8 mouse cellular contexts compared by ENCODE assay signal in genomic region chr11:3773782-3774462, GRCm38 (mm10).
DNase-seq lines count a peak whose midpoint lies in the region; ATAC-seq lines count a peak whose summit lies in the region.

No protein-coding gene starts in this region.

- H3K9ac ChIP-seq in kidney, embryonic 16.5 days (replicated peaks; ENCODE audit: low read length), result no peak overlapping the region
- peak overlapping the region; percentile 92 for H3K9ac ChIP-seq in midbrain, embryonic 14.5 days (replicated peaks; ENCODE audit: low read length)

- H3K27me3 ChIP-seq in kidney, embryonic 16.5 days (ENCODE audit: insufficient read depth, low read length), result peaks cover 37% of the 10 kb centered on the region
- peaks cover 41% of the 10 kb centered on the region for H3K27me3 ChIP-seq in hindbrain, embryonic 10.5 days (ENCODE audit: insufficient read depth, poor library complexity, severe bottlenecking)
- H3K27me3 ChIP-seq in midbrain, embryonic 14.5 days (ENCODE audit: control insufficient read depth, insufficient read depth, low read length), result no peaks in the 10 kb centered on the region; the same call in 1 of the 2 replicates

- peaks cover 3% of the 10 kb centered on the region for H3K4me1 ChIP-seq in kidney, embryonic 16.5 days (ENCODE audit: insufficient read depth, low read length)
- H3K4me1 ChIP-seq in hindbrain, embryonic 10.5 days (replicated peaks), result peaks cover 19% of the 10 kb centered on the region
- H3K4me1 ChIP-seq in midbrain, embryonic 14.5 days (ENCODE audit: control insufficient read depth, insufficient read depth, low read length), result peaks cover 14% of the 10 kb centered on the region; the same call in 1 of the 2 replicates

- no peak for ATAC-seq in kidney, embryonic 16.5 days (ENCODE audit: low FRiP score, low TSS enrichment)
- peak; percentile 21; the same call in 1 of the 2 replicates for ATAC-seq in midbrain, embryonic 14.5 days (ENCODE audit: low FRiP score, low TSS enrichment)

- DNase-seq in kidney, adult 8-10 months, result no peak
- DNase-seq in cerebellum, adult 9-10 months, result peak; percentile 65
- no peak for DNase-seq in hindbrain, embryonic 10.5 days (ENCODE audit: low spot score)
- DNase-seq in midbrain, embryonic 14.5 days, result peak; percentile 61
- DNase-seq in spleen, postnatal 14 days (ENCODE audit: low spot score in 2 of 2), result no peak
- no peak for DNase-seq in thymus, postnatal 36 days
- DNase-seq in thymus, postnatal 10 days (ENCODE audit: low spot score in 2 of 2), result no peak

- H3K4me3 ChIP-seq in kidney, embryonic 16.5 days (ENCODE audit: low read length), result peak overlapping the region; percentile 36
- peak overlapping the region; percentile 60 for H3K4me3 ChIP-seq in hindbrain, embryonic 10.5 days
- H3K4me3 ChIP-seq in midbrain, embryonic 14.5 days (replicated peaks; ENCODE audit: low read depth, low read length), result peak overlapping the region; percentile 62

- 0 out of 2 replicates have a peak, but pooled peaks cover 2% of the 10 kb centered on the region for H3K9me3 ChIP-seq in kidney, embryonic 16.5 days (ENCODE audit: low read length)
- no peaks in the 10 kb centered on the region for H3K9me3 ChIP-seq in hindbrain, embryonic 10.5 days
- H3K9me3 ChIP-seq in midbrain, embryonic 14.5 days (ENCODE audit: control insufficient read depth, low read length), result no peaks in the 10 kb centered on the region

- H3K36me3 ChIP-seq in kidney, embryonic 16.5 days (ENCODE audit: insufficient read depth, low read length), result no peaks in the 10 kb centered on the region
- no peaks in the 10 kb centered on the region for H3K36me3 ChIP-seq in hindbrain, embryonic 10.5 days
- 0 out of 2 replicates have a peak, but pooled peaks cover 5% of the 10 kb centered on the region for H3K36me3 ChIP-seq in midbrain, embryonic 14.5 days (ENCODE audit: control insufficient read depth, insufficient read depth, low read length)

- 30% methylated on average over 6 of the region's 6 CpGs for WGBS in kidney, embryonic 16.5 days
- 47% methylated on average over 6 of the region's 6 CpGs for WGBS in hindbrain, embryonic 10.5 days
- WGBS in midbrain, embryonic 14.5 days, result 20% methylated on average over 6 of the region's 6 CpGs

- H3K4me2 ChIP-seq in kidney, embryonic 16.5 days (replicated peaks; ENCODE audit: low read depth, low read length), result peak overlapping the region; percentile 56
- H3K4me2 ChIP-seq in midbrain, embryonic 14.5 days (ENCODE audit: low read length), result peak overlapping the region; percentile 84

- H3K27ac ChIP-seq in kidney, embryonic 16.5 days (ENCODE audit: low read length), result no peak overlapping the region
- H3K27ac ChIP-seq in hindbrain, embryonic 10.5 days, result peak overlapping the region; percentile 84
- H3K27ac ChIP-seq in midbrain, embryonic 14.5 days (replicated peaks; ENCODE audit: low read depth, low read length), result peak overlapping the region; percentile 83

Comparison
In these comparisons a context has a peak if more than half of its experiments do, and no peak if none do; other contexts are left out.
1. DNase-seq: peak in cerebellum, adult 9-10 months (single experiment) and midbrain, embryonic 14.5 days (single experiment); none in kidney, adult 8-10 months (0 of 2), hindbrain, embryonic 10.5 days (single experiment), spleen, postnatal 14 days (0 of 2), thymus, postnatal 36 days (0 of 2) and thymus, postnatal 10 days (0 of 2).
2. Peak in every context shown above with its lines, with median percentiles within 50 percentile points of each other: H3K4me3 ChIP-seq.